Mouse (Mus musculus): ENCODE results near the gene Sprr2a3. TPM values are rescaled to one million over a fixed set of nuclear protein-coding genes. Genes with fewer than 3 reads are reported as not detected.

The Sprr2a3 gene
- total RNA-seq, 4 experiments from 2014 or later, result not detected

Other genes with a start within 250 kb of the Sprr2a3 start
- not detected for gene Lor, start 202.3 kb upstream of the Sprr2a3 start, total RNA-seq (2022)
- not detected for gene Prr9, start 161.5 kb upstream of the Sprr2a3 start, total RNA-seq (2022)
- not detected for gene Lelp1, start 142.7 kb upstream of the Sprr2a3 start, total RNA-seq (2022)
- gene Sprr2a1, start 69.6 kb upstream of the Sprr2a3 start, total RNA-seq (2022), result not detected
- gene Sprr2a2, start 69.5 kb upstream of the Sprr2a3 start, total RNA-seq (2022), result not detected
- gene Sprr2b, start 31.2 kb downstream of the Sprr2a3 start, total RNA-seq (2022), result not detected
- not detected for gene Sprr2d, start 53.7 kb downstream of the Sprr2a3 start, total RNA-seq (2022)
- gene Sprr2e, start 66.7 kb downstream of the Sprr2a3 start, total RNA-seq (2022), result not detected
- gene Sprr2f, start 79.8 kb downstream of the Sprr2a3 start, total RNA-seq (2022), result not detected
- gene Sprr2h, start 100.3 kb downstream of the Sprr2a3 start, total RNA-seq (2022), result not detected
- gene Sprr2i, start 122.6 kb downstream of the Sprr2a3 start, total RNA-seq (2022), result not detected
- not detected for gene Sprr2j-ps, start 132.7 kb downstream of the Sprr2a3 start, total RNA-seq (2022)
- gene Gm9774, start 144.0 kb downstream of the Sprr2a3 start, total RNA-seq (2022), result 1 to 10 TPM in 3 of 4 experiments, not detected in 1; 2.7 to 4.8 (median 4.7) TPM
- not detected for gene Sprr2k, start 147.2 kb downstream of the Sprr2a3 start, total RNA-seq (2022)
- not detected for gene Sprr1b, start 153.4 kb downstream of the Sprr2a3 start, total RNA-seq (2022)
- not detected for gene Sprr3, start 173.3 kb downstream of the Sprr2a3 start, total RNA-seq (2022)
- gene Sprr1a, start 200.5 kb downstream of the Sprr2a3 start, total RNA-seq (2022), result not detected
- not detected for gene Sprr4, start 215.1 kb downstream of the Sprr2a3 start, total RNA-seq (2022)
- not detected for gene 2310046K23Rik, start 249.1 kb downstream of the Sprr2a3 start, total RNA-seq (2022)

Data from gastrocnemius, adult 8-10 months (tissue).